Mouse (Mus musculus) bone marrow macrophage, adult 2 months (primary cell): ENCODE measurements around the gene 4931409K22Rik. TPM values are rescaled to one million over a fixed set of nuclear protein-coding genes. Genes with fewer than 3 reads are reported as not detected.

Experiments
- H3K27ac ChIP-seq: 2 replicates; pipeline ENCODE4 v1.5.1; 2012; ENCODE audit warnings: low read depth, low read length; ENCODE audit not compliant: insufficient read depth
- H3K4me1 ChIP-seq: 2 replicates; pipeline ENCODE4 v1.6.1; 2012; ENCODE audit warnings: low read length; ENCODE audit not compliant: control insufficient read depth, insufficient read depth
- H3K4me3 ChIP-seq: 2 replicates; pipeline ENCODE4 v1.5.1; 2012; ENCODE audit warnings: mild to moderate bottlenecking, low read length, moderate library complexity; ENCODE audit not compliant: insufficient read depth
- CTCF ChIP-seq: IDR thresholded peaks from 2 replicates; pipeline ENCODE4 v1.5.1; 2012; ENCODE audit warnings: low read depth, mild to moderate bottlenecking, low read length, moderate library complexity
- POLR2A ChIP-seq: IDR thresholded peaks from 2 replicates; pipeline ENCODE4 v1.6.1; 2012; ENCODE audit warnings: mild to moderate bottlenecking, low read depth, low read length, borderline replicate concordance
- polyA plus RNA-seq: library from polyadenylated mRNA; stranded (reverse); fragments of >200 nt; gene quantifications from 2 replicates; pipeline ENCODE4 v1.2.4, GENCODE M21; 2012; ENCODE audit not compliant: missing spikeins, insufficient read depth, insufficient read length

4931409K22Rik gene
- polyA plus RNA-seq, 1 experiment = not detected

GRCm38 (mm10) chr5:24526889-24527230, 29.7 kb downstream of the 4931409K22Rik start, which contains the start of gene Gbx1:
TSS of gene Gbx1 (minus strand) at chr5:24527202.
- peak within 1 kb of the TSS; percentile 12; the same call in 1 of the 2 replicates for H3K4me3 ChIP-seq
- no peak for TF ChIP-seq CTCF
- TF ChIP-seq POLR2A = no peak
- H3K27ac ChIP-seq = no peak within 1 kb of the TSS
- no peaks in the 10 kb centered on the region for H3K4me1 ChIP-seq

DNA sequence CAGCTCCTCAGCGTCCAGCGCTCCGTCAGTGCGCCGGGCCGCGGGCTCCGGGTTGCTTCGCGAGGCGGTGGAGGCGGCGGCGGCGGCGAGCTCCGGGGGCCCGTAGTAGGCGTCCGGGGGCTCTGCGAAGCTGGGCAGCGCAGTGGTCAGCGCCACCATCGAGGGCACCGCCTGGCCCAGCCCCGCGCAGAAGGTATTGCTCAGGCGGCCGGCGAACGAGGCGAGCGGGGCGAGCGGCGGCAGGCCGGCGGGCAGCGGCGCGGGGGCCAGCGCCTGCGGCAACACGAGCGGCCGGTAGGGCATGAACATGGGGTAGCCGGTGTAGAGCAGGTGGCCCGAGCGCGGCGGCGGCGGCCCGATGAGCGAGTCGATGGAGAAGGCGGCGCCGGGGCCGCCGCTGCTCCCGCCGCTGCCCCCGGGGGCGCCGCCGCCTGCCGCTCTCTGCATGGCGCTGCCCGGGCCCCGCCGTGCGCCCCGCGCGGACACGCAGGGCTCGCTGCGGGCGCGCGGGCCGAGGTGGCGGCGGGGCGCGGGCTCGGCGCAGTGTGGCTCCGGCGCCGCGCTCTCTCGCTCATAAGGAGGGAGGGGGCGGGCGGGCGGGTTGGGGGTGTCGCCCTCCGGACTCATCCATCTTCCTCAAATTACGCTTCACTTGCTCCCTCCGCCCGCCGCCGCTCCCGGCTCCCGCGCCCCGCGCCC, 30.3 kb downstream of the 4931409K22Rik start:
- H3K4me1 ChIP-seq = no peaks in the 10 kb centered on the region
- peak overlapping the region; percentile 12; the same call in 1 of the 2 replicates for H3K4me3 ChIP-seq
- H3K27ac ChIP-seq = no peak overlapping the region
- no peak for TF ChIP-seq POLR2A

DNA sequence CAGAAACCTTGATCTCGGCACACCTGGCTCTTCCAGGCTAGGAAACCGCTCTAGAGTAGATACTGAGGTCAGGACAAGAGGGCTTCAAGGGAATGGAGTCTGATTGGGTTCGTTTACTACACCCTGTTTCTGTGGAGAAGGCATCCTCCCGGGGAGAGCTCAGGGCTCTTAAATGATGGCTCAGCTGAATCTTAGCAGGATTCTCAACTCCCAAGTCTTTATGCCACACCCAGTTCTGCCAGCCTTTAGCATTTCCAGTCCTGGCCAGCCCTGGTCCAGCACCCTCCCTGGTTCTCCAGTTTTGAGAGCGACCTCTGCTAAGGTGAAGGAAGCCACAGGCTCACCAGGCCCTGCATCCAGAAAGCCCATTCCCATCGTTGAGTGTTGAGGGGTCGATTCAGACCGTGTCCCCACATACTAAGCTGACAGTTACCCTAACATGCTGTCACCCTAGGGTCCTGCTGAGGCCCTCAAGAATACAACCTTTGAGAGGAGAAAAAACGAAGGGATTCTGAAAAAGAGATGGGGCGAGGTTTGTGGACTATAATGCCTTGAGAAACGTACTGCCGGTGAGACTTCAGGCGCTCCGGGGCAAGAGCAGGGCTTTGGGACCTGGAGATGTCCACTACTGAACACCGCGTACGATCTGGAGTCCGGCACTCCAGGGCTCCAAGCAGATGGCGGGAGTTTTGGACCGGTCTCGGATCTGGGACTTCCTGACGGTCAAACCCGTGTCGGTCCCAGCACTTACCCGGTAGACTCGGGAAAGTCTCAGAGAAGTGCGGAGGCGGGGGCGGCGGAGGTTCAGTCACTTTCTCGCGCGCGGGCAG, 31.0 kb downstream of the 4931409K22Rik start:
- H3K27ac ChIP-seq = no peak overlapping the region
- H3K4me1 ChIP-seq = no peaks in the 10 kb centered on the region
- H3K4me3 ChIP-seq = no peak overlapping the region
- no peak for TF ChIP-seq POLR2A
- no peak for TF ChIP-seq CTCF

DNA sequence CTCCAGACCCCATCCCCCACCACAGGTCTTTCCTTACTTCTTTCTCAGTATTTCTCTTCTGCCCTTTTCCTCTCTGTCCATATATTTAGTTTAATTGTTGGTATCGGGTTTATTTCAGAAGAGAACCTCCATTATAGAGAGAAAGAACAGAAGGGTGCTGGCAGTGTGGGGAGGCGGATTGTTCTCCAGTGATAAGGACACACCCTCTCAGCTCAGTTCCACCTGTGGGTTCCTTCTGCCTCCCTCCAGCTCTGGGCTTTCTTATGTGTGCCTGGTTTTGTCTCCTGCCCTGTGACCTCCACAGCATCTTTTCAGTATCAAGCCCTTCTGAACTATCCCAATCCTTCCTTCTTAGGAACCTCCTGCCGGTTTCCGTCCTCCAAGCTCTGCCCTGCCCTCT, 32.1 kb downstream of the 4931409K22Rik start:
- H3K4me1 ChIP-seq = no peaks in the 10 kb centered on the region

DNA sequence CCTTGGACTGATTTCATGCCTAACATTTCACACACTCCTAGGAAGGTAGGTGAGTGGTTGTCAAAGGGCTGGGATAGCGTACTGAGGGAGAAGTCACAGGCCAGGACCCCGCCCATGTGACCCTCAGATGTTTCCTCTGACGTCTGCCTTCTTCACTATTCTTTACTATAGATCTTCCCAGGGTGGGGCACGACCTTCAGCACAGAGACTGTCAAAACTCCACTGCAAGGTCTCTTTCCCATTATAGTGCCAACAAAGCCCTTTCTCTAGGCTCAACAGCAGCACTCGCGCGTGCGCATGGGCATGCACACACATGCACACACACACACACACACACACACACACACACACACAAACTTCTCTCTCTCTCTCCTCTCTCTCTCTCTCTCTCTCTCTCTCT, 32.8 kb downstream of the 4931409K22Rik start:
- TF ChIP-seq POLR2A = no peak
- no peak for TF ChIP-seq CTCF
- H3K27ac ChIP-seq = no peak overlapping the region
- no peak overlapping the region for H3K4me3 ChIP-seq
- no peaks in the 10 kb centered on the region for H3K4me1 ChIP-seq

More for the DNA sequence above, 32.1 kb downstream of the 4931409K22Rik start:
- H3K27ac ChIP-seq = no peak overlapping the region
- H3K4me3 ChIP-seq = no peak overlapping the region
- no peak for TF ChIP-seq CTCF
- TF ChIP-seq POLR2A = no peak

DNA sequence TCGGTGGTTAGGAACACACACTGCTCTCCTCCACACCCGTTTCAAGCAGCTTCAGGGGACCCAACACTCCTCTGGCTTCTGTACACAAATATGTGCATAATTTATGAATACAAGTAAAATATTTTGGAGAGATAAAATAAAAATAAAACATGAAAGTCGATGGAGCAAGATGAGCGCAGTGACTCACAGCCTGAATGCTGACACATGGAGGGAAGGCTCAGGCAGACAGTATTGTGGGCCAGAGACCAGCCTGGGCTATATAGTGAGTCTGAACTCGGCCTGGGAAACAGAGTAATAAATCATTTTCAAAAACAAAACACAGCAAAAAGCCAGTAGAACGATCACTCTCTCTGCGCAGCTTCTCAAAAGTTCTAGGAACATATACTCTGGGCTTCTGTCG, 35.2 kb downstream of the 4931409K22Rik start:
- H3K4me3 ChIP-seq = no peak overlapping the region
- no peak overlapping the region for H3K27ac ChIP-seq
- no peak for TF ChIP-seq CTCF
- no peak for TF ChIP-seq POLR2A
- H3K4me1 ChIP-seq = no peaks in the 10 kb centered on the region

DNA sequence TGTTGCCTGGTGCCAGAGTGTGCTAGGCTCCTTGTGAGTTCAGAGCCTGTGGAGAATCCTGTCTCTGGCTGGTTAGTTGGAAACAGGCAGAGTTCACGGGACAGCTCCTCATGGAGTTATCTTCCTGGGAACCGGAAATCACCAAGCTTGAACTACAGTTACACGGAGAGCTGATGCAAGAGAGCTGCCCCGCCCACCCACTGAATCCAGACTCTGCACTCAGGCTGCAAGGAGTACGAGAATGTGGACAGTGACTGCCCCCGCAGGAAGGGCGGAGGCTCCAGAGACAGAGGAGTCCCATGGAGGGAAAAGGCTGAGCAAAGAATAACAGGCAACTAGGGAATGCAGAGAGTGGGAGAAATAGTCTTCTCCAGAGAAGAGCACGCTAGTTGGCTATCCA, 44.3 kb downstream of the 4931409K22Rik start:
- Histone ChIP-seq H3K4me3 (no peak overlapping the region), H3K4me1 (no peaks in the 10 kb centered on the region), H3K27ac (no peak overlapping the region)
- no peak for TF ChIP-seq POLR2A
- no peak for TF ChIP-seq CTCF

DNA sequence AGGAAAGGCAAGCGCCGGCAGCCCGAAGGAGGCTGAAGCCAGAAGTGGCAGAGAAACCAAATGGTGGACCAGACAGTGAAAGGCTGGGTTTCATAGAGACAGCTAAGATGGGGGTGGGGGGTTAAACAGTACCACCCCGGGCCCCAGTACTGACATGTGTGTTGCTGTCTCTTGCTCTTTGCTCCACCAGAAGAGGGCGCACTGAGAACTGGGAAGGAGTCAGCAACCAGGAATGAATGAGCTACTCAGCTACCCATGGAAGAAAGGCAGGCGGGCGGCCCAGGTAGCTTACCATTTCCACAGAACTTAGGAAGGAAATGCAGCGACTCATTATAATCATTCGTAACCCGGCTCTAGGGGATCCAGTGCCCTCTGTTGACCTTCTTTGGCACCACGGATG, 46.0 kb downstream of the 4931409K22Rik start:
- Histone ChIP-seq H3K4me3 (no peak overlapping the region), H3K4me1 (no peaks in the 10 kb centered on the region), H3K27ac (no peak overlapping the region)
- no peak for TF ChIP-seq POLR2A
- TF ChIP-seq CTCF = peak; percentile 54

DNA sequence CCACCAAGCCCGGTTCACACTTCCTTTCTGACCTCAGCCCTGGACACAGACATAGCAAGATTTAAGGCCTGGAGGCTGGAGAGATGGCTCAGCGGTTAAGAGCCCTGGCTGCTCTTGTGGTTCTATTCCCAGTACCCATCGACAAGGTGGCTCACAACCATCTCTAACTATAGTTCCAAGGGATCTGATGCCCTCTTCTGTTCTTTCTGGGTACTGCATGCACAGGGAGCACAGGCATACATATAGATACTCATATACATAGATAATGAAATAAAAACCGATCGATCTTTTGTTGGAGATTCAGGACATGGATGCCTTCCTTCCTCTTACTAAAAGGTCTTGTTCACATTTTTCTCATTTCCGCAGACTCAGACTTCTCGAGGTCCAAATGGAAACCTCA, 48.2 kb downstream of the 4931409K22Rik start:
- H3K27ac ChIP-seq = no peak overlapping the region
- no peak for TF ChIP-seq CTCF
- no peak for TF ChIP-seq POLR2A
- H3K4me1 ChIP-seq = no peaks in the 10 kb centered on the region
- H3K4me3 ChIP-seq = no peak overlapping the region

DNA sequence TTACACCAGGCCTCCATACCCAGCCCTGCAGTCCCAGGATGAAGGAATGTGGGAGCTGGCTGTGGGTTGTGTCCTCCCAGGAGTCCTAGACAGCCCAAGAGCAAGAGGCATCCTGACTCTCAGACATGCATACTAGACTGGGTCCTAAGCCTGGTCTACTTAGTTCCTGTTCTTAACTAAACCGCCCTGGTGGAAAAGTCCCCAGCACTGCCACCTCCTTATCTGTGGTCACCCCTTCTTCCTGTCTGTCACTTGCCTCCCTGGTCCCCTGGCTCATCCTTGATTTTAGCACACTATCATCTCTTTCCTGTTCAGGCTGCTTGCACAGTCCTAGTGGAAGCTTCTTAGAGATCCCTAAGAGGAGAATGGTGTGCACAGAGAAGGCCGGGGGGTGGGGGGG, 51.1 kb downstream of the 4931409K22Rik start:
- Histone ChIP-seq H3K4me1 (no peaks in the 10 kb centered on the region), H3K4me3 (no peak overlapping the region), H3K27ac (no peak overlapping the region)
- TF ChIP-seq POLR2A (no peak), CTCF (no peak)
